Mouse (Mus musculus): Measurements from ENCODE around the gene Gm17334. TPM values are rescaled to one million over a fixed set of nuclear protein-coding genes. Genes with fewer than 3 reads are reported as not detected.

Gene Gm17334
- polyA plus RNA-seq, 2 experiments: 0.11 to 0.28 TPM

DNA sequence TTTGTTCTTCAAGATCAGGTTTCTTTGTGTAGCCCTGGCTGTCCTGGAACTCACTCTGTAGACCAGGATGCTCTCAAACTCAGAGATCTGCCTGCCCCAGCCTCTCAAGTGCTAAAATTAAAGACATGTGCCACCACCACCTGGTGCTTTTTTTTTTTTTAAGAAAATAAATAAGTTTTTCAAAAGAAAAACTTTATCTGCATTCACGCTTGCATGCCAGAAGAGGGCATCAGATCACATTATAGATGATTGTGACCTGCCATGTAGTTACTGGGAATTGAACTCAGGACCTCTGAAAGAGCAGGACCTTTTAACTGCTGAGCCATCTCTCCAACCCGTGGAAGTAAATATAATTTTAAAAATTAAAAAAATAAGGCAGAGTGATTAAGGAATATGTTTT, 27.7 kb downstream of the Gm17334 start:
- no peaks in the 10 kb centered on the region for H3K9me3 ChIP-seq (ENCODE audit: control insufficient read depth, low read length)
- no peak overlapping the region for H3K4me3 ChIP-seq (replicated peaks; ENCODE audit: low read length)
- H3K4me2 ChIP-seq (replicated peaks; ENCODE audit: low read depth, low read length, severe bottlenecking): no peak overlapping the region
- DNase-seq (ENCODE audit: low spot score): no peak
- no peaks in the 10 kb centered on the region for H3K36me3 ChIP-seq (ENCODE audit: control insufficient read depth, insufficient read depth, low read length)
- H3K4me1 ChIP-seq (ENCODE audit: control insufficient read depth, insufficient read depth, low read length): no peaks in the 10 kb centered on the region
- no peak for TF ChIP-seq POLR2A (IDR thresholded peaks at IDR 0.05; ENCODE audit: borderline replicate concordance, extremely low read depth, insufficient read depth, insufficient read length)
- no peak for ATAC-seq (ENCODE audit: low FRiP score, low read depth)
- H3K27ac ChIP-seq (replicated peaks; ENCODE audit: low read depth, low read length): no peak overlapping the region
- no peak overlapping the region for H3K9ac ChIP-seq (ENCODE audit: low read depth, low read length, severe bottlenecking)
- WGBS: 95% methylated on average over 2 of the region's 2 CpGs
- no peaks in the 10 kb centered on the region for H3K27me3 ChIP-seq (ENCODE audit: control insufficient read depth, insufficient read depth, low read length)

DNA sequence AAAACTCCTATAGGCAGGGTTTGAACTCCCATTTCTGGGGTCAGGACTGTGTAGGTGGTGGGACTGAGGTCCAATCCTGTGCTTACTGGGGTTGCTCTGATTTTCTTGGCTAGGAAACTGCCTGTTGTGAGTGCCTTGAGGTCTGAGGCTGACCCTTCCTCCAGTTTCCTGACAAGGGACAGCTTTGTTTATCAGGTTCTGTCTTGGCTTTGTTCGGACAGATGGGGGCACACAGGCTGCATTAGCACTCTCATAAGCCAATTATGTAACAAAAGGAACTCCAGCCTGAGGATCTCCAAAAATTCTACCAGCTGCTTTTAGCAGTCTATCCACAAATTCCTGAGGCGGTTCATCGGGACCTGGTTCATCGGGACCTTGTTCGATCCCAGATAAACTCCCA, 30.6 kb downstream of the Gm17334 start:
- 49% methylated on average over 5 of the region's 5 CpGs for WGBS
- no peak for TF ChIP-seq POLR2A (IDR thresholded peaks at IDR 0.05; ENCODE audit: borderline replicate concordance, extremely low read depth, insufficient read depth, insufficient read length)
- Histone ChIP-seq H3K4me3 (replicated peaks; ENCODE audit: low read length) (no peak overlapping the region), H3K27ac (replicated peaks; ENCODE audit: low read depth, low read length) (no peak overlapping the region), H3K9ac (ENCODE audit: low read depth, low read length, severe bottlenecking) (no peak overlapping the region), H3K4me2 (replicated peaks; ENCODE audit: low read depth, low read length, severe bottlenecking) (no peak overlapping the region), H3K9me3 (ENCODE audit: control insufficient read depth, low read length) (no peaks in the 10 kb centered on the region), H3K4me1 (ENCODE audit: control insufficient read depth, insufficient read depth, low read length) (no peaks in the 10 kb centered on the region), H3K36me3 (ENCODE audit: control insufficient read depth, insufficient read depth, low read length) (no peaks in the 10 kb centered on the region), H3K27me3 (ENCODE audit: control insufficient read depth, insufficient read depth, low read length) (no peaks in the 10 kb centered on the region)
- DNase-seq (ENCODE audit: low spot score) (no peak), ATAC-seq (ENCODE audit: low FRiP score, low read depth) (no peak)

DNA sequence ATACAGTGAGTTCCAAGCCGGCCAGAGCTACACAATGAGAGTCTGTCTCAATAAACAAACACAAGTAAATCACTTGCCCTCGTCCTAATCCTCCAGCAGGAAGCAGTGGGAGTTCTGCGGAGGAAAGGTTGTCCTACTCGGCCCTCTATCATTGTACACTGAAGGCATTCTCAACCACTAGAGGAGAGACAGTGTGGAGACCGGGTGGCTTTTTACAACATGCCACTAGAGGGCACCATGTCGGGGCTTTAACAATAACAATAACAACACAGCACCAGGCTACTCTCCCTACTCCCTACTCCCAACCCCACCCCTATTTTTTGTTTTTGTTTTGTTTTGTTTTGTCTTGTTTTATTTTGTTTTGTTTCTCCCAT, 35.4 kb downstream of the Gm17334 start:
- H3K4me1 ChIP-seq (ENCODE audit: control insufficient read depth, insufficient read depth, low read length): no peaks in the 10 kb centered on the region
- H3K9ac ChIP-seq (ENCODE audit: low read depth, low read length, severe bottlenecking): no peak overlapping the region
- H3K36me3 ChIP-seq (ENCODE audit: control insufficient read depth, insufficient read depth, low read length): no peaks in the 10 kb centered on the region
- H3K27me3 ChIP-seq (ENCODE audit: control insufficient read depth, insufficient read depth, low read length): no peaks in the 10 kb centered on the region
- no peaks in the 10 kb centered on the region for H3K9me3 ChIP-seq (ENCODE audit: control insufficient read depth, low read length)
- TF ChIP-seq POLR2A (IDR thresholded peaks at IDR 0.05; ENCODE audit: borderline replicate concordance, extremely low read depth, insufficient read depth, insufficient read length): no peak
- no peak overlapping the region for H3K4me2 ChIP-seq (replicated peaks; ENCODE audit: low read depth, low read length, severe bottlenecking)
- peak; percentile 7; the same call in 1 of the 2 replicates for ATAC-seq (ENCODE audit: low FRiP score, low read depth)
- no peak overlapping the region for H3K4me3 ChIP-seq (replicated peaks; ENCODE audit: low read length)
- 51% methylated on average over 6 of the region's 6 CpGs for WGBS
- H3K27ac ChIP-seq (replicated peaks; ENCODE audit: low read depth, low read length): no peak overlapping the region
- peak; percentile 71 for DNase-seq (ENCODE audit: low spot score)

DNA sequence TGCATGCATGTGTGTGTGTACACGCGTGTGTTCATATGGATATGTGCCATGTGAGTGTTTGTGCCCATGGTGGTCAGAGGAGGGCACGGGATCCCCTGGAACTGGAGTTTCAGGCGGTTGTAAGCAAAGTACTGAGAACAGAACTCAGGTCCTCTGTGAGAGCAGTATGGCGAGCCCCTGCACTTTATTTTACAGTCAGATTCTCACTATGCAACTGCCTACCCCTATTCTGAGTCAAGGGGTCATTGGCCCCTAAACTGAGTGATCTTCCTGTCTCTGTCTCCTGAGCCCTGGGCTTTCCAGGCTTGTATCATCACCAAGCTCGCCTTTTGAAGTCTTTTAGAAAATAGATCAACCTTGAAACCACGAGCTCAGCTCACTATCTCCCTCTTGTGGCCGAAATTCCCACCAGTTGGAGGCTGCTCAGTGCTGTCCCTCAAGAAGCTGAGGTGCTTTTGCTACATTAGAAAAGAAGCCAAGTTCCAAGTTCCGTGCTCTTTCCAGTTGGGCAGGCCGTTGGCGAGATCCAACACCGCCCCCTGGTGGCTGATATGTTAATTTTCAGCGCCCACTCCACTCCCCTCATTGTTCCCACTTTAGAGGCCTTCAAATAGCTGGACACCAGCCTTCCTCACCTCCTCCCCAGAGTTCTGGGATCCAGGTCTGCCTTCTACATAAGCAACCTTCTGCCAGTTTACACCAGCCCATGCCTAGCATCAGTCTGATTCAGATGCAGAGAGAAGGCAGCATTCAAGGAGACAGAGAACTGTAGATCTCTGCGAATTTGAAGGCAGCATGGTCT, 36.0 kb downstream of the Gm17334 start:
- no peaks in the 10 kb centered on the region for H3K27me3 ChIP-seq (ENCODE audit: control insufficient read depth, insufficient read depth, low read length)
- no peak overlapping the region for H3K9ac ChIP-seq (ENCODE audit: low read depth, low read length, severe bottlenecking)
- 46% methylated on average over 14 of the region's 14 CpGs for WGBS
- no peak for TF ChIP-seq POLR2A (IDR thresholded peaks at IDR 0.05; ENCODE audit: borderline replicate concordance, extremely low read depth, insufficient read depth, insufficient read length)
- DNase-seq (ENCODE audit: low spot score): peak; percentile 81
- H3K9me3 ChIP-seq (ENCODE audit: control insufficient read depth, low read length): no peaks in the 10 kb centered on the region
- H3K27ac ChIP-seq (replicated peaks; ENCODE audit: low read depth, low read length): no peak overlapping the region
- ATAC-seq (ENCODE audit: low FRiP score, low read depth): peak; percentile 79
- H3K4me3 ChIP-seq (replicated peaks; ENCODE audit: low read length): no peak overlapping the region
- no peaks in the 10 kb centered on the region for H3K4me1 ChIP-seq (ENCODE audit: control insufficient read depth, insufficient read depth, low read length)
- H3K4me2 ChIP-seq (replicated peaks; ENCODE audit: low read depth, low read length, severe bottlenecking): no peak overlapping the region
- no peaks in the 10 kb centered on the region for H3K36me3 ChIP-seq (ENCODE audit: control insufficient read depth, insufficient read depth, low read length)

DNA sequence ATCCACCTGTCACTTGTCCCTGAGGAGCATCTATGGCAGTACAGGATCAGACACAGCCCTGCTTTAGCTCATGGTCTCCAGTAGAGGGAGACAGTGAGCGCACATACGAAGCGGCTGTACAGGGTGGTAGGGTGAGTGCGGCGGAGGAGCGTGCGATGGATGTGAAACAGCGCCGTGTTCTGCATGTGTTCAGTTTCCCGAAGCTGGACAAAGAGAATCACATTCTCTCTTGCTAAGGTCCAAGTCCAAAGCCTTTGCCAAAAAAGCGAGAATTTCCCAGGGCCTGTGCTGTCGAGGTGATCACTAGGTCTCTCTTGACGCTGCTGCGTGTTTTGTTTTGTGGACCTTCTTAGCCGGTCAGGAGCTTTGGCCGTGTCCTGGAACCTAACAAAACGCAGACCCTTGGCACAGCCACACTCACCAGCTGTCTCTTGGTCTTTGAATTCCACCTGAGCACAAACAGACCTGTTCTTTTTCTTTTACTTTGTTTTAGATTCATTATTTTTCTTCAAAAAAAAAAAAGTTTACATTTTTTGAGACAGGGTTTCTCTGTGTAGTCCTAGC, 37.2 kb downstream of the Gm17334 start:
- H3K4me1 ChIP-seq (ENCODE audit: control insufficient read depth, insufficient read depth, low read length): no peaks in the 10 kb centered on the region
- WGBS: 26% methylated on average over 17 of the region's 17 CpGs
- H3K4me2 ChIP-seq (replicated peaks; ENCODE audit: low read depth, low read length, severe bottlenecking): peak overlapping the region; percentile 28
- no peak overlapping the region for H3K27ac ChIP-seq (replicated peaks; ENCODE audit: low read depth, low read length)
- ATAC-seq (ENCODE audit: low FRiP score, low read depth) (peak; percentile 80), DNase-seq (ENCODE audit: low spot score) (peak; percentile 78)
- H3K4me3 ChIP-seq (replicated peaks; ENCODE audit: low read length): 0 out of 2 replicates have a peak overlapping the region, but pooled peaks have one; percentile 7
- H3K27me3 ChIP-seq (ENCODE audit: control insufficient read depth, insufficient read depth, low read length): no peaks in the 10 kb centered on the region
- no peaks in the 10 kb centered on the region for H3K9me3 ChIP-seq (ENCODE audit: control insufficient read depth, low read length)
- TF ChIP-seq POLR2A (IDR thresholded peaks at IDR 0.05; ENCODE audit: borderline replicate concordance, extremely low read depth, insufficient read depth, insufficient read length): no peak
- H3K9ac ChIP-seq (ENCODE audit: low read depth, low read length, severe bottlenecking): no peak overlapping the region; the same call in 1 of the 2 replicates
- no peaks in the 10 kb centered on the region for H3K36me3 ChIP-seq (ENCODE audit: control insufficient read depth, insufficient read depth, low read length)

Measured in limb, embryonic 14.5 days (tissue).